Mouse (Mus musculus): ENCODE results near the gene Lrfn2.

- no peak for TF ChIP-seq CTCF (conservative IDR thresholded peaks at IDR 0.05; ENCODE audit: insufficient read depth, insufficient read length, low read depth, low read length)
- no peak for TF ChIP-seq POLR2A (IDR thresholded peaks at IDR 0.05; ENCODE audit: low read depth, low read length)
Observed at GRCm38 (mm10) chr17:49037163-49037950, 105.2 kb downstream of the Lrfn2 start.
